In the genomic region with DNA sequence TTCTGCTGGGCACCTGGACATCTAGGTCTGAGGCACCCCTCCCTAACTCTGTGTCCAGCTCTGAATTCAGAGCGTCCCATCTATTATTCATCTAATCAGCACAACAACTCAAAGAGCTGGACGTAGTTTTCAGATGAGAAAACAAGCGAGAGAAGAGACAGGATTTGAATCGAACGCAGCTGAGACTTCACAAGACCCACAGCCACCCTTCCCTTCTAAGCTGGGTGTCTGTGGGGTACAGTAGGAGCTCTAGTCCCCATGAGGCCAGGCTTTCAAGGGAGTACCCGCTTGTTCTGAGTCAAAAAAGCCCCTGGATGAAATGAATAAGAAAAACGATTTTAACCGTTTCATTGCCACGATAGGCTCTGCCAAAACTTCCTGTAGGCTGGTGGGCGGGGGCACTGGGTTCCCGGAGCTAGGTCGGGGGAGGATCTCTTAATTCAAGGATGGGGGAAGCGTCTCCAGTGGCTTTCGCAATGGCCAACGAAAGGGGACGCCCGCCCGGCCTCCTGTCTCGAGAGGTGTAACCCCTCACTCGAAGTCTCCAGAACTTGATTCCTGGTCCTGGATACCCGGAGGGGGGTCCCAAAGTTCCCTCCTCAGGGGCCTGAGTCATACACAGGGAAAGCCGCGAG, we compare ENCODE assay signal across 8 mouse cellular contexts. TPM values are rescaled to one million over a fixed set of nuclear protein-coding genes. Genes with fewer than 3 reads are reported as not detected.
DNase-seq lines count a peak whose midpoint lies in the region; ATAC-seq lines count a peak whose summit lies in the region.

No protein-coding gene starts in this region.

- no peak for DNase-seq in kidney, adult 9 months
- peak; percentile 61 for DNase-seq in thymus, postnatal 4 days
- DNase-seq in layer of hippocampus, adult 9-10 months (ENCODE audit: low spot score) = no peak
- no peak for DNase-seq in natural killer cell, adult 2 months (ENCODE audit: low spot score in 2 of 2)

- peak overlapping the region; percentile 75 for H3K9ac ChIP-seq in kidney, embryonic 16.5 days (replicated peaks; ENCODE audit: low read length)
- H3K9ac ChIP-seq in hindbrain, embryonic 13.5 days = peak overlapping the region; percentile 77
- peak overlapping the region; percentile 61 for H3K9ac ChIP-seq in lung, embryonic 16.5 days (ENCODE audit: low read length)

- no peaks in the 10 kb centered on the region for H3K9me3 ChIP-seq in kidney, embryonic 16.5 days (ENCODE audit: low read length)
- H3K9me3 ChIP-seq in hindbrain, embryonic 13.5 days = no peaks in the 10 kb centered on the region
- H3K9me3 ChIP-seq in lung, embryonic 16.5 days (ENCODE audit: control insufficient read depth, low read length) = no peaks in the 10 kb centered on the region

- no peaks in the 10 kb centered on the region for H3K36me3 ChIP-seq in kidney, embryonic 16.5 days (ENCODE audit: insufficient read depth, low read length)
- no peaks in the 10 kb centered on the region for H3K36me3 ChIP-seq in hindbrain, embryonic 13.5 days
- H3K36me3 ChIP-seq in lung, embryonic 16.5 days (ENCODE audit: control insufficient read depth, insufficient read depth, low read length) = no peaks in the 10 kb centered on the region

- peak overlapping the region; percentile 55 for H3K4me3 ChIP-seq in kidney, embryonic 16.5 days (ENCODE audit: low read length)
- peak overlapping the region; percentile 48 for H3K4me3 ChIP-seq in hindbrain, embryonic 13.5 days
- peak overlapping the region; percentile 51 for H3K4me3 ChIP-seq in lung, embryonic 16.5 days (ENCODE audit: low read length)

- H3K27ac ChIP-seq in kidney, embryonic 16.5 days (ENCODE audit: low read length) = peak overlapping the region; percentile 87
- H3K27ac ChIP-seq in hindbrain, embryonic 13.5 days = peak overlapping the region; percentile 79
- H3K27ac ChIP-seq in lung, embryonic 16.5 days (ENCODE audit: low read length) = peak overlapping the region; percentile 92

- under 1% methylated on average over 23 of the region's 23 CpGs for WGBS in kidney, embryonic 16.5 days
- WGBS in hindbrain, embryonic 13.5 days = under 1% methylated on average over 23 of the region's 23 CpGs
- 1% methylated on average over 23 of the region's 23 CpGs for WGBS in lung, embryonic 16.5 days

- peak overlapping the region; percentile 100 for H3K4me2 ChIP-seq in kidney, embryonic 16.5 days (replicated peaks; ENCODE audit: low read depth, low read length)
- peak overlapping the region; percentile 100 for H3K4me2 ChIP-seq in hindbrain, embryonic 13.5 days
- peak overlapping the region; percentile 83 for H3K4me2 ChIP-seq in lung, embryonic 16.5 days (ENCODE audit: low read depth, low read length)

- no peaks in the 10 kb centered on the region for H3K27me3 ChIP-seq in kidney, embryonic 16.5 days (ENCODE audit: insufficient read depth, low read length)
- peaks cover 76% of the 10 kb centered on the region for H3K27me3 ChIP-seq in hindbrain, embryonic 13.5 days
- no peaks in the 10 kb centered on the region for H3K27me3 ChIP-seq in lung, embryonic 16.5 days (ENCODE audit: control insufficient read depth, insufficient read depth, low read depth, low read length)

- peaks cover 64% of the 10 kb centered on the region for H3K4me1 ChIP-seq in kidney, embryonic 16.5 days (ENCODE audit: insufficient read depth, low read length)
- H3K4me1 ChIP-seq in hindbrain, embryonic 13.5 days (replicated peaks) = peaks cover 51% of the 10 kb centered on the region
- H3K4me1 ChIP-seq in lung, embryonic 16.5 days (replicated peaks; ENCODE audit: control insufficient read depth, insufficient read depth, low read length) = peaks cover 60% of the 10 kb centered on the region

- ATAC-seq in kidney, embryonic 16.5 days (ENCODE audit: low FRiP score, low TSS enrichment) = no peak
- ATAC-seq in activated CD4-positive, CD25-positive, alpha-beta regulatory T cell, adult 4 months = peak; percentile 1
- no peak for ATAC-seq in hindbrain, embryonic 13.5 days (ENCODE audit: low FRiP score)
- no peak for ATAC-seq in lung, embryonic 16.5 days (ENCODE audit: low read depth)

RNA-seq across cellular contexts. Expression of gene Hook2, which starts 5.2 kb away (rescaled TPM):
- 34.8 and 35.2 TPM in 2 replicates for polyA plus RNA-seq in kidney, embryonic 16.5 days (2015; fragmentation: Nextera tagmentation; extraction: Ambion mirVana)
- 1 to 10 TPM; 2.6 to 3.0 TPM for polyA plus RNA-seq in activated CD4-positive, CD25-positive, alpha-beta regulatory T cell, adult 4 months (2017; shearing (Covaris generic))
- polyA plus RNA-seq in hindbrain, embryonic 13.5 days (2015; fragmentation: Nextera tagmentation; extraction: Ambion mirVana) = 25.1 and 25.5 TPM in 2 replicates
- 24.2 and 27.2 TPM in 2 replicates for polyA plus RNA-seq in lung, embryonic 16.5 days (2015; fragmentation: Nextera tagmentation; extraction: Ambion mirVana)

RNA-seq across cellular contexts. Expression of gene Junb, which starts 6.6 kb away (rescaled TPM):
- 8.3 and 11.7 TPM in 2 replicates for polyA plus RNA-seq in kidney, embryonic 16.5 days (2015; fragmentation: Nextera tagmentation; extraction: Ambion mirVana)
- 10 to 100 TPM; 28.9 to 30.5 TPM for polyA plus RNA-seq in activated CD4-positive, CD25-positive, alpha-beta regulatory T cell, adult 4 months (2017; shearing (Covaris generic))
- 5.2 and 5.9 TPM in 2 replicates for polyA plus RNA-seq in hindbrain, embryonic 13.5 days (2015; fragmentation: Nextera tagmentation; extraction: Ambion mirVana)
- polyA plus RNA-seq in lung, embryonic 16.5 days (2015; fragmentation: Nextera tagmentation; extraction: Ambion mirVana) = 13.7 and 15.5 TPM in 2 replicates

RNA-seq across cellular contexts. Expression of gene Rnaseh2a, which starts 15.6 kb away (rescaled TPM):
- polyA plus RNA-seq in kidney, embryonic 16.5 days (2015; fragmentation: Nextera tagmentation; extraction: Ambion mirVana) = 137 and 138 TPM in 2 replicates
- polyA plus RNA-seq in activated CD4-positive, CD25-positive, alpha-beta regulatory T cell, adult 4 months (2017; shearing (Covaris generic)) = 10 to 100 TPM; 68.9 to 91.0 TPM
- 61.4 and 62.1 TPM in 2 replicates for polyA plus RNA-seq in hindbrain, embryonic 13.5 days (2015; fragmentation: Nextera tagmentation; extraction: Ambion mirVana)
- 114 and 119 TPM in 2 replicates for polyA plus RNA-seq in lung, embryonic 16.5 days (2015; fragmentation: Nextera tagmentation; extraction: Ambion mirVana)

RNA-seq across cellular contexts. Expression of gene Prdx2, which starts 15.8 kb away (rescaled TPM):
- polyA plus RNA-seq in kidney, embryonic 16.5 days (2015; fragmentation: Nextera tagmentation; extraction: Ambion mirVana) = 810 and 819 TPM in 2 replicates
- 100 to 1,000 TPM; 246 to 312 TPM for polyA plus RNA-seq in activated CD4-positive, CD25-positive, alpha-beta regulatory T cell, adult 4 months (2017; shearing (Covaris generic))
- 1,362 and 1,388 TPM in 2 replicates for polyA plus RNA-seq in hindbrain, embryonic 13.5 days (2015; fragmentation: Nextera tagmentation; extraction: Ambion mirVana)
- polyA plus RNA-seq in lung, embryonic 16.5 days (2015; fragmentation: Nextera tagmentation; extraction: Ambion mirVana) = 644 and 691 TPM in 2 replicates

RNA-seq across cellular contexts. Expression of gene Gm49661, which starts 15.9 kb away (rescaled TPM):
- polyA plus RNA-seq in kidney, embryonic 16.5 days (2015; fragmentation: Nextera tagmentation; extraction: Ambion mirVana) = not detected in 2 replicates
- not detected for polyA plus RNA-seq in activated CD4-positive, CD25-positive, alpha-beta regulatory T cell, adult 4 months (2017; shearing (Covaris generic))
- polyA plus RNA-seq in hindbrain, embryonic 13.5 days (2015; fragmentation: Nextera tagmentation; extraction: Ambion mirVana) = not detected in 2 replicates
- polyA plus RNA-seq in lung, embryonic 16.5 days (2015; fragmentation: Nextera tagmentation; extraction: Ambion mirVana) = not detected in 2 replicates
